Mouse (Mus musculus) stomach, embryonic 16.5 days (tissue): ENCODE measurements at regions not wholly inside any gene's neighbourhood (a gene's known extent, or its start where the extent isn't known, plus 50 kb on each side); places are given as distances from the start of the nearest gene placed in this dataset.

Source experiments
- ATAC-seq: fragments of 200-750 bp; cut with Nextera tagmentation; 2 replicates; pipeline ENCODE4 v1.8.0; 2017; ENCODE audit warnings: moderate number of reproducible peaks, moderate TSS enrichment; ENCODE audit not compliant: insufficient read depth, low FRiP score
- H3K27ac ChIP-seq: fragments of 300-500 bp; sonication (generic); 2 replicates; pipeline ENCODE4 v1.5.1; 2014; ENCODE audit warnings: low read length
- H3K27me3 ChIP-seq: fragments of 300-500 bp; sonication (generic); 2 replicates; pipeline ENCODE4 v1.6.1; 2014; ENCODE audit warnings: low read length, control low read depth, mixed read lengths; ENCODE audit not compliant: control insufficient read depth, insufficient read depth
- H3K36me3 ChIP-seq: fragments of 300-500 bp; sonication (generic); 2 replicates; pipeline ENCODE4 v1.6.1; 2014; ENCODE audit warnings: low read length; ENCODE audit not compliant: control insufficient read depth, insufficient read depth
- H3K4me1 ChIP-seq: fragments of 300-500 bp; sonication (generic); 2 replicates; pipeline ENCODE4 v1.6.1; 2014; ENCODE audit warnings: low read length, control low read depth, mixed read lengths; ENCODE audit not compliant: control insufficient read depth, insufficient read depth
- H3K4me2 ChIP-seq: fragments of 300-500 bp; sonication (generic); 2 replicates; pipeline ENCODE4 v1.6.1; 2014; ENCODE audit warnings: low read depth, low read length, mixed read lengths
- H3K4me3 ChIP-seq: fragments of 300-500 bp; sonication (generic); replicated peaks from 2 replicates; pipeline ENCODE4 v1.5.1; 2014; ENCODE audit warnings: mild to moderate bottlenecking, low read length
- H3K9ac ChIP-seq: fragments of 300-500 bp; sonication (generic); 2 replicates; pipeline ENCODE4 v1.6.1; 2014; ENCODE audit warnings: low read length
- H3K9me3 ChIP-seq: fragments of 300-500 bp; sonication (generic); replicated peaks from 2 replicates; pipeline ENCODE4 v1.6.1; 2016; ENCODE audit warnings: low read length, control low read depth; ENCODE audit not compliant: control insufficient read depth
- WGBS: fragments of 180-500 bp; shearing (Covaris S2); extraction: QIAGEN DNeasy Blood & Tissue Kit; methylation state at CpG from one replicate; pipeline ENCODE4 v1.1.7; 2014; 5-methylcytosine and 5-hydroxymethylcytosine counted together

- 40% methylated on average over 4 of the region's 4 CpGs for WGBS
- Histone ChIP-seq H3K27me3 (no peaks in the 10 kb centered on the region), H3K9me3 (no peaks in the 10 kb centered on the region), H3K27ac (no peak overlapping the region), H3K4me3 (no peak overlapping the region), H3K36me3 (no peaks in the 10 kb centered on the region), H3K4me2 (no peak overlapping the region), H3K9ac (no peak overlapping the region), H3K4me1 (peaks cover 18% of the 10 kb centered on the region)
- ATAC-seq, result no peak
These were observed 96.8 kb upstream of the Gm26897 start for GRCm38 (mm10) chr5:111636969-111637368.

- no peaks in the 10 kb centered on the region for H3K27me3 ChIP-seq
- no peak overlapping the region for H3K4me3 ChIP-seq
- ATAC-seq, result no peak
- no peaks in the 10 kb centered on the region for H3K9me3 ChIP-seq
- WGBS, result 65% methylated on average over 7 of the region's 7 CpGs
- H3K4me1 ChIP-seq, result peaks cover 15% of the 10 kb centered on the region
- H3K9ac ChIP-seq, result no peak overlapping the region
- no peak overlapping the region for H3K4me2 ChIP-seq
- H3K27ac ChIP-seq, result no peak overlapping the region
- H3K36me3 ChIP-seq, result no peaks in the 10 kb centered on the region
These were observed 95.4 kb upstream of the Gm26897 start for GRCm38 (mm10) chr5:111638306-111638705.

GRCm38 (mm10) chr5:111639476-111640287, 94.0 kb upstream of the Gm26897 start:
- Histone ChIP-seq H3K4me3 (peak overlapping the region; percentile 24), H3K27me3 (no peaks in the 10 kb centered on the region), H3K4me1 (peaks cover 15% of the 10 kb centered on the region), H3K27ac (peak overlapping the region; percentile 62), H3K36me3 (no peaks in the 10 kb centered on the region), H3K4me2 (peak overlapping the region; percentile 46), H3K9ac (peak overlapping the region; percentile 55), H3K9me3 (no peaks in the 10 kb centered on the region)
- WGBS, result 5% methylated on average over 29 of the region's 29 CpGs
- ATAC-seq, result peak; percentile 42; the same call in 1 of the 2 replicates

- Histone ChIP-seq H3K4me1 (peaks cover 15% of the 10 kb centered on the region), H3K36me3 (no peaks in the 10 kb centered on the region), H3K27me3 (no peaks in the 10 kb centered on the region), H3K27ac (no peak overlapping the region; the same call in 1 of the 2 replicates), H3K4me2 (no peak overlapping the region), H3K9me3 (no peaks in the 10 kb centered on the region), H3K9ac (no peak overlapping the region), H3K4me3 (no peak overlapping the region)
- no peak for ATAC-seq
- 50% methylated on average over 7 of the region's 7 CpGs for WGBS
These were observed 92.7 kb upstream of the Gm26897 start for GRCm38 (mm10) chr5:111640976-111641375.

- Histone ChIP-seq H3K27ac (no peak overlapping the region), H3K4me2 (no peak overlapping the region), H3K36me3 (no peaks in the 10 kb centered on the region), H3K4me1 (peaks cover 15% of the 10 kb centered on the region), H3K4me3 (no peak overlapping the region), H3K9ac (no peak overlapping the region), H3K27me3 (no peaks in the 10 kb centered on the region), H3K9me3 (no peaks in the 10 kb centered on the region)
- WGBS, result 80% methylated on average over 4 of the region's 4 CpGs
- no peak for ATAC-seq
These were observed 92.0 kb upstream of the Gm26897 start for GRCm38 (mm10) chr5:111641685-111642084.

GRCm38 (mm10) chr5:111644142-111644541, 89.6 kb upstream of the Gm26897 start:
- H3K9me3 ChIP-seq, result no peaks in the 10 kb centered on the region
- H3K27me3 ChIP-seq, result no peaks in the 10 kb centered on the region
- H3K4me1 ChIP-seq, result peaks cover 24% of the 10 kb centered on the region
- H3K36me3 ChIP-seq, result no peaks in the 10 kb centered on the region
- no peak overlapping the region for H3K9ac ChIP-seq
- no peak for ATAC-seq
- no peak overlapping the region for H3K27ac ChIP-seq
- no peak overlapping the region for H3K4me3 ChIP-seq
- WGBS, result 79% methylated on average over 2 of the region's 2 CpGs
- no peak overlapping the region for H3K4me2 ChIP-seq

GRCm38 (mm10) chr5:111644788-111645187, 88.9 kb upstream of the Gm26897 start:
- Histone ChIP-seq H3K36me3 (no peaks in the 10 kb centered on the region), H3K4me1 (peaks cover 22% of the 10 kb centered on the region), H3K9me3 (no peaks in the 10 kb centered on the region), H3K4me2 (no peak overlapping the region), H3K27ac (no peak overlapping the region), H3K9ac (no peak overlapping the region), H3K27me3 (no peaks in the 10 kb centered on the region), H3K4me3 (no peak overlapping the region)
- no peak for ATAC-seq
- 52% methylated on average over 4 of the region's 4 CpGs for WGBS

GRCm38 (mm10) chr5:111647686-111648200, 86.0 kb upstream of the Gm26897 start:
- WGBS, result 76% methylated on average over 6 of the region's 6 CpGs
- Histone ChIP-seq H3K9me3 (no peaks in the 10 kb centered on the region), H3K27ac (peak overlapping the region; percentile 79), H3K9ac (no peak overlapping the region; the same call in 1 of the 2 replicates), H3K4me2 (no peak overlapping the region), H3K27me3 (no peaks in the 10 kb centered on the region), H3K36me3 (no peaks in the 10 kb centered on the region), H3K4me1 (peaks cover 13% of the 10 kb centered on the region), H3K4me3 (no peak overlapping the region)
- no peak for ATAC-seq

GRCm38 (mm10) chr5:111648481-111648880, 85.2 kb upstream of the Gm26897 start:
- peak; percentile 62 for ATAC-seq
- no peak overlapping the region for H3K4me3 ChIP-seq
- H3K27ac ChIP-seq, result peak overlapping the region; percentile 79

More at GRCm38 (mm10) chr5:111648481-111648880, 85.2 kb upstream of the Gm26897 start:
- WGBS, result 34% methylated on average over 7 of the region's 7 CpGs
- no peaks in the 10 kb centered on the region for H3K9me3 ChIP-seq
- H3K36me3 ChIP-seq, result no peaks in the 10 kb centered on the region
- H3K9ac ChIP-seq, result no peak overlapping the region
- no peaks in the 10 kb centered on the region for H3K27me3 ChIP-seq
- peaks cover 13% of the 10 kb centered on the region for H3K4me1 ChIP-seq
- no peak overlapping the region for H3K4me2 ChIP-seq
